Mouse (Mus musculus) midbrain, postnatal 0 days (tissue): ENCODE data around the gene Slc5a5. TPM values are rescaled to one million over a fixed set of nuclear protein-coding genes. Genes with fewer than 3 reads are reported as not detected.

Source experiments
- ATAC-seq: fragments of 200-750 bp; cut with Nextera tagmentation; 2 replicates; pipeline ENCODE4 v1.8.0; 2017; ENCODE audit warnings: moderate number of reproducible peaks, mild to moderate bottlenecking, moderate TSS enrichment, moderate library complexity; ENCODE audit not compliant: low FRiP score
- DNase-seq: peaks from one replicate; pipeline ENCODE4 v3.0.0-alpha.2; 2015; ENCODE audit warnings: low spot score
- H3K27ac ChIP-seq: fragments of 300-500 bp; sonication (generic); 2 replicates; pipeline ENCODE4 v1.5.1; 2014; ENCODE audit warnings: low read depth, mild to moderate bottlenecking, low read length, mixed read lengths
- H3K27me3 ChIP-seq: fragments of 300-500 bp; sonication (generic); 2 replicates; pipeline ENCODE4 v1.6.1; 2014; ENCODE audit warnings: low read length, control low read depth, mixed read lengths; ENCODE audit not compliant: insufficient read depth
- H3K36me3 ChIP-seq: fragments of 300-500 bp; sonication (generic); 2 replicates; pipeline ENCODE4 v1.6.1; 2014; ENCODE audit warnings: low read length, control low read depth, mixed read lengths; ENCODE audit not compliant: insufficient read depth
- H3K4me1 ChIP-seq: fragments of 300-500 bp; sonication (generic); 2 replicates; pipeline ENCODE4 v1.6.1; 2014; ENCODE audit warnings: mild to moderate bottlenecking, control low read depth, antibody characterized with exemption, low read length, mixed read lengths; ENCODE audit not compliant: insufficient read depth
- H3K4me2 ChIP-seq: fragments of 300-500 bp; sonication (generic); 2 replicates; pipeline ENCODE4 v1.6.1; 2014; ENCODE audit warnings: low read depth, mild to moderate bottlenecking, low read length, mixed read lengths; ENCODE audit not compliant: poor library complexity, severe bottlenecking
- H3K4me3 ChIP-seq: fragments of 300-500 bp; sonication (generic); 2 replicates; pipeline ENCODE4 v1.5.1; 2014; ENCODE audit warnings: low read depth, mild to moderate bottlenecking, low read length, moderate library complexity
- H3K9ac ChIP-seq: fragments of 300-500 bp; sonication (generic); replicated peaks from 2 replicates; pipeline ENCODE4 v1.6.1; 2014; ENCODE audit warnings: mild to moderate bottlenecking, low read length, moderate library complexity, mixed read lengths; ENCODE audit not compliant: poor library complexity, severe bottlenecking
- H3K9me3 ChIP-seq: fragments of 300-500 bp; sonication (generic); 2 replicates; pipeline ENCODE4 v1.6.1; 2016; ENCODE audit warnings: low read length, control low read depth
- CTCF ChIP-seq: IDR thresholded peaks from 2 replicates; pipeline ENCODE4 v1.5.1; 2016; ENCODE audit warnings: antibody characterized with exemption, mild to moderate bottlenecking
- WGBS: fragments of 180-500 bp; shearing (Covaris S2); extraction: QIAGEN DNeasy Blood & Tissue Kit; methylation state at CpG from one replicate; pipeline ENCODE4 v1.1.7; 2014; 5-methylcytosine and 5-hydroxymethylcytosine counted together
- polyA plus RNA-seq: library from polyadenylated mRNA; unstranded; fragments of >200 nt; fragmentation: Nextera tagmentation; extraction: Ambion mirVana; gene quantifications from 2 replicates; pipeline ENCODE4 v1.2.1, GENCODE M21; 2015
- total RNA-seq: library from RNA; depleted of rRNA; stranded (reverse); fragments of >200 nt; gene quantifications from 2 replicates; pipeline ENCODE4 v1.2.3, GENCODE M21; 2014

The Slc5a5 gene
- total and polyA plus RNA-seq, 2 experiments from 2014 or later, result 2.1 to 3.7 TPM

DNA sequence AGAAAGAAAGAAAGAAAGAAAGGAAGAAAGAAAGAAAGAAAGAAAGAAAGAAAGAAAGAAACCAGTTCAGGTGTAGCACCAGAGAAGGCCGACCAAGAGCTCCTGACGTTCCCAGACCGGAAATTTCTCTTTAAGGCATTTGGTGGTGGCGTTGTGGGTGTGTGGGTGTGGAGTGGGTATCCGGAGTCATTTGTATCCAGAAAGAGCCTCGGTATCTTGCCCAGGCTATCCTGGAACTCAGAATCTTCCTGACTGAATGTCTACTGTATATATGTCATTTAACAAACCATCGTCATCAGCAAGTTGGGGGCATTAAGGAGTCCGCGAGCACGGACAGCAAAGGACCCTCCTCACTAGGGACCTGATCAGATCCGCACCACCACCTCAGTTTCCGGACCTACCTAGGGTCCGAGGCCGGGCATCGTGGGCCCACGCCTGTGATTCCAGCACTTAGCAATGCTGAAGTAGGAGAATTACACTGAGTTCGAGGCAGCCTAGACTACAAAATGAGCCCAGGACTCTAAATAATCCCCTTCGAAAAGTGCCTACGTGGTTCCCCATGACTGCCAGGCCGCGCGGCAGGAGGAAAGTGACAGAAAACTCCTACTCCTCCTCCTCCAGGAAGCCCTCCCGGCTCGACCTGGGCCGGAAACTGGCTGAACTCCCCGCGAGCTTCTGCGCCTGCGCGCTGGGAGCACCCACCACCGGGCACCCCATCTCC, 19.8 kb downstream of the Slc5a5 start:
- ATAC-seq, result no peak
- Histone ChIP-seq H3K27ac (peak overlapping the region; percentile 85), H3K27me3 (no peaks in the 10 kb centered on the region), H3K9me3 (no peaks in the 10 kb centered on the region), H3K4me2 (peak overlapping the region; percentile 94), H3K4me3 (peak overlapping the region; percentile 91), H3K4me1 (peaks cover 3% of the 10 kb centered on the region; the same call in 1 of the 2 replicates), H3K9ac (peak overlapping the region; percentile 84), H3K36me3 (peaks cover 9% of the 10 kb centered on the region; the same call in 1 of the 2 replicates)
- WGBS, result 6% methylated on average over 31 of the region's 31 CpGs
- no peak for TF ChIP-seq CTCF
- no peak for DNase-seq

DNA sequence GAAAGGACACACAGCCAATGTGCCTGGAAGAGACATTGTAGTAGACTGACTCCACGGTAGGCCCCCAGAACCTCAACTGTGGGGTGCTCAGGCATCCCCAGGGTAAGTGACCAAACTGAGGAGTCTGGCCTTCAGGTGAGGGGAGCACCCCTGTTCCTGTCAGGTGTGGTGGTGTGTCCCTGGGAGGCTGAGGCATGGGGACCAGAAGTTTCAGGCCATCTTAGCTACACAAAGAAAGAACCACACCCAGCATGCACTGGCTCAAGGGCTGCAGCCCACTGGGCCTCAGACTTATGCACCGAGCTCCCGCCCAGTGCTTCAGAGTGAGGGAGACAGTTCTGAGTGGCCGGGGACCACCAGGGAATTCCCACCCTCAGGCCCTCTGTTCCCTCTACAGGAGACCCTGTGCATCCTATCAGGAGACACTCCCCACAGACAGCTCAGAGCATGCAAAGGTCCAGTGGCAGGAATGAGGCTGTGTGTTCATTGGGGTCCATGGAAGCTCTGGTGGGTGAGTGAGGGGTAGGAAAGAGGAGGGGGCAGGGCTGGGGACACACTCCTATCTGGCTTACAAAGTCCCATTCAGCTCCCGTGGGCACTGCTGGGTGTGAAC, 21.3 kb downstream of the Slc5a5 start:
- no peak overlapping the region for H3K4me2 ChIP-seq
- no peak overlapping the region for H3K9ac ChIP-seq
- peaks cover 3% of the 10 kb centered on the region; the same call in 1 of the 2 replicates for H3K4me1 ChIP-seq
- H3K4me3 ChIP-seq, result no peak overlapping the region
- no peaks in the 10 kb centered on the region for H3K9me3 ChIP-seq
- no peak overlapping the region for H3K27ac ChIP-seq
- DNase-seq (no peak), ATAC-seq (no peak)
- TF ChIP-seq CTCF, result no peak
- peaks cover 9% of the 10 kb centered on the region; the same call in 1 of the 2 replicates for H3K36me3 ChIP-seq
- H3K27me3 ChIP-seq, result no peaks in the 10 kb centered on the region
- WGBS, result 89% methylated on average over 5 of the region's 5 CpGs

DNA sequence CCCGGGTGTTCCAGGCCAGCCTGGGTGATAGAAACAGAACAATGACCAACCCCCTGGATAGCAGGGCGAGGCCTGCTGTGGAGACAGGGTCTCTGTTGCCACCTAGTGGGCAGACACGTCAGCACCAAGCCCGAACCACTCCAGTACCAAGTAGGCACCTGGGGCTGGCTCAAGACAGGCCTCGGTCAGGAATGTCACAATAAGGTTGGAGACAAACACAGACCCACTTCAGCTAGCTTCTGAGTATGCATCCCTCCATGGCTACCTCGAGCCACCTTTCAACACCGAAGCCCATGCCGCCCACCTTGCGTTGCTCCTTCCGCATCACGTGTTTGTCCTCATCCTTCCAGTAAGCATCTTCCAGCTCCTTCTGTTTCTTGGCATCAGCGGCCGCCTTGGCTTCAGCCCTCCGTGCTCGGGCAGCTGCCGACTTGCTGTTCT, 22.9 kb downstream of the Slc5a5 start:
- peak; percentile 91 for TF ChIP-seq CTCF
- H3K4me2 ChIP-seq, result no peak overlapping the region
- peak overlapping the region; percentile 60 for H3K27ac ChIP-seq
- H3K9me3 ChIP-seq, result no peaks in the 10 kb centered on the region
- peak; percentile 79 for DNase-seq
- H3K9ac ChIP-seq, result no peak overlapping the region
- H3K4me1 ChIP-seq, result peaks cover 7% of the 10 kb centered on the region
- H3K27me3 ChIP-seq, result no peaks in the 10 kb centered on the region
- H3K4me3 ChIP-seq, result no peak overlapping the region
- WGBS, result 51% methylated on average over 16 of the region's 16 CpGs
- peak; percentile 14; the same call in 1 of the 2 replicates for ATAC-seq
- H3K36me3 ChIP-seq, result peaks cover 9% of the 10 kb centered on the region; the same call in 1 of the 2 replicates

DNA sequence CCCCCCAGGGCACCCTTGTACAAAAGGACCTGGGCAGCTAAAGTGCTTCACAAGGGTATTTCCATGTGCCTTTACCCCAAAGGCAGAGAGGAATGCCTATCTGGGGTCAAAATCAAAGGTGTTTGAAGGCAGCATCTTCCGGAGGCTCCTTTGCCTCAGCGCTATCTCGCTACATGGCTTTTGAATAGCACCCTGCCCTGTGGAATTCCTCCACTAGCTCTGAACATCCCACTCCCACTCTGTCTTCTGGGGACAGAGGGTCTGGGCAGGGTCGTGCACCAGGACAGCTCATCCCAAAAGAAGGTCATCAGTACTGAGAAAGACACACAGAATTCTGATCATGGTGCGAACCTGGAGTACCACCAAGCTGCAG, 23.4 kb downstream of the Slc5a5 start:
- no peak for DNase-seq
- peaks cover 9% of the 10 kb centered on the region; the same call in 1 of the 2 replicates for H3K36me3 ChIP-seq
- H3K4me2 ChIP-seq, result no peak overlapping the region
- peak overlapping the region; percentile 60 for H3K27ac ChIP-seq
- no peak overlapping the region for H3K9ac ChIP-seq
- no peaks in the 10 kb centered on the region for H3K9me3 ChIP-seq
- peaks cover 10% of the 10 kb centered on the region for H3K4me1 ChIP-seq
- H3K27me3 ChIP-seq, result no peaks in the 10 kb centered on the region
- WGBS, result 43% methylated on average over 5 of the region's 5 CpGs
- no peak overlapping the region for H3K4me3 ChIP-seq
- ATAC-seq, result no peak
- TF ChIP-seq CTCF, result no peak

DNA sequence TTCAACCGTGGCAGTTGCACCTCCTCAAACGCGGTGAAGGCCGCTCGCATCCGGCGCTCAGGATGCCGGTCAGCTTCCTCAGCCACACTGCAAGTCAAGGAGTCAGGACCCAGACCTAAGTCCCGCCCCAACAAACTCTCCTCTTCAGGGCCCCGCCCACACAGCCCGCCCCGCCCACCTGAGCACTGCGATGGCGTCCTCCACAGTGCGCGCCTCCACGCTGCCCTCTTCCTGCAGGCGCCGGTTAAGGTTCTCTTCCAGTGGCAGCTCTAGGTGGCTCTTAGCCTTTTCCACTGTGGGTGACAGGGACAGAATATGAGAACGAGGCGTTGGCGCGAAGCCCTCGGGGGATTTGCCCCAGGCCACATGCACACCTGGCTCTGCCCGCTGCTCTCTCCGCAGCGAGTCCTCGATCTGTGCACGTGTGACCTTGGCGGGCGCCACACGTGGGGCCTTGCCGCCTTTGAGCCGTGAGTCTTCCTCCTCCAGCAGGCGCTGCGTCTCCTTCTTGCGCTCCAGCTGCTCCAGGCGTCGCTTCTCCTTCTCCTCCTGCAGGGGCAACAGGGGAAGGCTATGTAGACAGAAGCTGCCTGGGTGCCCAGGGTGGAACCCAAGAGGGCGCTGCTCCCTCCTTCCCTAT, 23.9 kb downstream of the Slc5a5 start:
- WGBS, result 17% methylated on average over 40 of the region's 40 CpGs
- TF ChIP-seq CTCF, result peak; percentile 0
- Histone ChIP-seq H3K27ac (peak overlapping the region; percentile 60), H3K4me2 (peak overlapping the region; percentile 15; the same call in 1 of the 2 replicates), H3K9me3 (no peaks in the 10 kb centered on the region), H3K4me3 (no peak overlapping the region), H3K36me3 (peaks cover 9% of the 10 kb centered on the region; the same call in 1 of the 2 replicates), H3K9ac (peak overlapping the region; percentile 24; the same call in 1 of the 2 replicates), H3K27me3 (no peaks in the 10 kb centered on the region), H3K4me1 (peaks cover 10% of the 10 kb centered on the region)
- ATAC-seq, result no peak
- no peak for DNase-seq
